Mouse (Mus musculus): ENCODE measurements around the gene 4930486L24Rik. TPM values are rescaled to one million over a fixed set of nuclear protein-coding genes. Genes with fewer than 3 reads are reported as not detected.

4930486L24Rik gene
- polyA plus RNA-seq (2014; fragmentation: Illumina TruSeq; extraction: RNeasy Lipid Tissue Mini Kit (QIAGEN cat#74804); ENCODE audit: low read depth, low replicate concordance), result not detected

GRCm38 (mm10) chr13:60864281-60864680 lies at the start of gene 4930486L24Rik:
Gene 4930486L24Rik, minus strand, starts transcription at chr13:60864475.

DNA sequence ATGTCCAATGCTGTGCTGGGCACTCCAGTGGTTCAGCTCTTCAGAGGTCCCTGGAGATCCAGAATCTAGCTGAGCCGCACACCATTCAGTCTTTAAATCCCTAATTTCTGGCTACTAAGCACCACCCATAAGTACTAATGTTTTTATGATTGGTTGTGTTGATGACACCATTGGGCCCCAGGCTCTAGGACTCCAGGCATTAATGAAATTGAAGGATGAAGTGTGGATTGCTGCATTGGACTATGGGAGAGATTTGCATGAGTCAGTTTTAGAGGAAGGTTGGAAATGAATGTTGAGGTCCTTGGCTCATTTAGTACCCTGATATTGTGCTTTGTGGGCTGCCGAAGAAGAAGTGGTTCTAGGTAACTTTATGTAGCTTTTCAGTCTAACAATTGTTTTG lies 40.5 kb upstream of the 4930486L24Rik start, which contains the start of gene Tpbpb:
TSS of gene Tpbpb (minus strand) at position 101 of the 400 bp plus-strand sequence.

GRCm38 (mm10) chr13:60897328-60897727 lies 33.1 kb upstream of the 4930486L24Rik start, which contains the start of gene Ctla2b:
Gene Ctla2b, minus strand, starts transcription at chr13:60897447.

GRCm38 (mm10) chr13:60896794-60897193 lies 32.5 kb upstream of the 4930486L24Rik start, which contains the start of gene Gm49392:
Gene Gm49392, minus strand, starts transcription at chr13:60896894.

DNA sequence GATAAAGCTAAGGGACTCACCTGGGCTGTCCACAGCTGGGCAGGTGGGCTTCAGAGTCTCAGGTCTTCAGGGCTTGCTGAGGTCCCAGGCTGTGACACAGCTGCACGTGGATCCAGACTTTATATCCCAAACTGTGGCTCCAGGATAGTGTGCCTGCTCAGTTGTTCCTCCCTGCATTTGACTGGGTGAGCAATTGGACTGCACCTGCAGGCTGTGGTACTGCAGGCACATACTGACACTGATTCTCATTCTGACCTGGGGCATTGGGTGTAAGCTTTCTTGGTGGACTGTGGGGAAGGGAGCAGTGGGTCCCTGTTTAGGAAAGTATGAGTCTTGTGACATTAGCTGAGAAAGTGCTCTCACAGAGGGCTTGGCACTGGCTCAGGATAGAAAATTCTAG lies 61.5 kb downstream of the 4930486L24Rik start, which contains the start of gene Ctsll3:
TSS of gene Ctsll3 (minus strand) at position 101 of the 400 bp plus-strand sequence.

Other genes with a start within 250 kb of the 4930486L24Rik start
- gene BC051665, start 78.1 kb downstream of the 4930486L24Rik start, polyA plus RNA-seq (2014; fragmentation: Illumina TruSeq; extraction: RNeasy Lipid Tissue Mini Kit (QIAGEN cat#74804); ENCODE audit: low read depth, low replicate concordance), result not detected
- gene Ctsll3, start 61.6 kb downstream of the 4930486L24Rik start, polyA plus RNA-seq (2014; fragmentation: Illumina TruSeq; extraction: RNeasy Lipid Tissue Mini Kit (QIAGEN cat#74804); ENCODE audit: low read depth, low replicate concordance), result not detected
- 2.1 TPM for gene Gm49392, start 32.4 kb upstream of the 4930486L24Rik start, polyA plus RNA-seq (2014; fragmentation: Illumina TruSeq; extraction: RNeasy Lipid Tissue Mini Kit (QIAGEN cat#74804); ENCODE audit: low read depth, low replicate concordance)
- 6.1 TPM for gene Ctla2b, start 33.0 kb upstream of the 4930486L24Rik start, polyA plus RNA-seq (2014; fragmentation: Illumina TruSeq; extraction: RNeasy Lipid Tissue Mini Kit (QIAGEN cat#74804); ENCODE audit: low read depth, low replicate concordance)
- gene Tpbpb, start 40.4 kb upstream of the 4930486L24Rik start, polyA plus RNA-seq (2014; fragmentation: Illumina TruSeq; extraction: RNeasy Lipid Tissue Mini Kit (QIAGEN cat#74804); ENCODE audit: low read depth, low replicate concordance), result not detected
- gene Gm49393, start 71.1 kb upstream of the 4930486L24Rik start, polyA plus RNA-seq (2014; fragmentation: Illumina TruSeq; extraction: RNeasy Lipid Tissue Mini Kit (QIAGEN cat#74804); ENCODE audit: low read depth, low replicate concordance), result not detected
- gene Gm49391, start 72.1 kb upstream of the 4930486L24Rik start, polyA plus RNA-seq (2014; fragmentation: Illumina TruSeq; extraction: RNeasy Lipid Tissue Mini Kit (QIAGEN cat#74804); ENCODE audit: low read depth, low replicate concordance), result 7.0 TPM
- 47.2 TPM for gene Ctla2a, start 72.2 kb upstream of the 4930486L24Rik start, polyA plus RNA-seq (2014; fragmentation: Illumina TruSeq; extraction: RNeasy Lipid Tissue Mini Kit (QIAGEN cat#74804); ENCODE audit: low read depth, low replicate concordance)
- not detected for gene Tpbpa, start 77.5 kb upstream of the 4930486L24Rik start, polyA plus RNA-seq (2014; fragmentation: Illumina TruSeq; extraction: RNeasy Lipid Tissue Mini Kit (QIAGEN cat#74804); ENCODE audit: low read depth, low replicate concordance)
- gene Ctsj, start 141.5 kb upstream of the 4930486L24Rik start, polyA plus RNA-seq (2014; fragmentation: Illumina TruSeq; extraction: RNeasy Lipid Tissue Mini Kit (QIAGEN cat#74804); ENCODE audit: low read depth, low replicate concordance), result not detected
- gene Ctsq, start 176.2 kb upstream of the 4930486L24Rik start, polyA plus RNA-seq (2014; fragmentation: Illumina TruSeq; extraction: RNeasy Lipid Tissue Mini Kit (QIAGEN cat#74804); ENCODE audit: low read depth, low replicate concordance), result not detected

Data from heart, adult 10 weeks (tissue).